ENCODE assay signal across 8 mouse cellular contexts in genomic region chr13:49188219-49188965, GRCm38 (mm10). TPM values are rescaled to one million over a fixed set of nuclear protein-coding genes. Genes with fewer than 3 reads are reported as not detected.
DNase-seq lines count a peak whose midpoint lies in the region; ATAC-seq and TF ChIP-seq lines count a peak whose summit lies in the region.

No protein-coding gene starts in this region.

- peak overlapping the region; percentile 75 for H3K27ac ChIP-seq in kidney, embryonic 16.5 days (ENCODE audit: low read length)
- peak overlapping the region; percentile 90 for H3K27ac ChIP-seq in bone marrow macrophage, adult 2 months (ENCODE audit: insufficient read depth, low read depth, low read length)
- no peak overlapping the region for H3K27ac ChIP-seq in hindbrain, embryonic 12.5 days
- H3K27ac ChIP-seq in midbrain, embryonic 10.5 days (replicated peaks): 0 out of 2 replicates have a peak overlapping the region, but pooled peaks have one; percentile 74

- no peak for DNase-seq in kidney, postnatal 4 days
- DNase-seq in midbrain, embryonic 10.5 days (ENCODE audit: low spot score): no peak
- no peak for DNase-seq in ovary, adult 18-20 months (ENCODE audit: low spot score)
- no peak for DNase-seq in thymus, postnatal 14 days
- no peak for DNase-seq in cerebellum, postnatal 25 days

- H3K4me1 ChIP-seq in kidney, embryonic 16.5 days (ENCODE audit: insufficient read depth, low read length): peaks cover 58% of the 10 kb centered on the region
- H3K4me1 ChIP-seq in bone marrow macrophage, adult 2 months (ENCODE audit: control insufficient read depth, insufficient read depth, low read length): peaks cover 60% of the 10 kb centered on the region
- H3K4me1 ChIP-seq in hindbrain, embryonic 12.5 days: peaks cover 36% of the 10 kb centered on the region
- peaks cover 44% of the 10 kb centered on the region for H3K4me1 ChIP-seq in midbrain, embryonic 10.5 days

- no peaks in the 10 kb centered on the region for H3K36me3 ChIP-seq in kidney, embryonic 16.5 days (ENCODE audit: insufficient read depth, low read length)
- H3K36me3 ChIP-seq in hindbrain, embryonic 12.5 days: no peaks in the 10 kb centered on the region
- no peaks in the 10 kb centered on the region for H3K36me3 ChIP-seq in midbrain, embryonic 10.5 days

- H3K4me2 ChIP-seq in kidney, embryonic 16.5 days (replicated peaks; ENCODE audit: low read depth, low read length): peak overlapping the region; percentile 97
- peak overlapping the region; percentile 99 for H3K4me2 ChIP-seq in hindbrain, embryonic 12.5 days (replicated peaks)

- TF ChIP-seq POLR2A in bone marrow macrophage, adult 2 months (IDR thresholded peaks at IDR 0.05; ENCODE audit: borderline replicate concordance, low read depth, low read length): 0 out of 2 replicates have a peak, but pooled peaks have one; percentile 10

- H3K9ac ChIP-seq in kidney, embryonic 16.5 days (replicated peaks; ENCODE audit: low read length): peak overlapping the region; percentile 83
- H3K9ac ChIP-seq in hindbrain, embryonic 12.5 days: peak overlapping the region; percentile 72

- no peaks in the 10 kb centered on the region for H3K27me3 ChIP-seq in kidney, embryonic 16.5 days (ENCODE audit: insufficient read depth, low read length)
- peaks cover 21% of the 10 kb centered on the region for H3K27me3 ChIP-seq in hindbrain, embryonic 12.5 days
- peaks cover 53% of the 10 kb centered on the region for H3K27me3 ChIP-seq in midbrain, embryonic 10.5 days (ENCODE audit: low read depth, poor library complexity, severe bottlenecking)

- H3K9me3 ChIP-seq in kidney, embryonic 16.5 days (ENCODE audit: low read length): no peaks in the 10 kb centered on the region
- H3K9me3 ChIP-seq in hindbrain, embryonic 12.5 days (replicated peaks): 0 out of 2 replicates have a peak, but pooled peaks cover 3% of the 10 kb centered on the region
- H3K9me3 ChIP-seq in midbrain, embryonic 10.5 days (replicated peaks): no peaks in the 10 kb centered on the region

- no peak for TF ChIP-seq CTCF in bone marrow macrophage, adult 2 months (IDR thresholded peaks at IDR 0.05; ENCODE audit: low read depth, low read length)

- 29% methylated on average over 15 of the region's 15 CpGs for whole genome bisulfite sequencing in kidney, embryonic 16.5 days
- WGBS in hindbrain, embryonic 12.5 days: 28% methylated on average over 15 of the region's 15 CpGs
- WGBS in midbrain, embryonic 10.5 days: 27% methylated on average over 15 of the region's 15 CpGs

- peak overlapping the region; percentile 79 for H3K4me3 ChIP-seq in kidney, embryonic 16.5 days (ENCODE audit: low read length)
- peak overlapping the region; percentile 67 for H3K4me3 ChIP-seq in bone marrow macrophage, adult 2 months (ENCODE audit: insufficient read depth, low read length)
- peak overlapping the region; percentile 71 for H3K4me3 ChIP-seq in hindbrain, embryonic 12.5 days
- peak overlapping the region; percentile 70 for H3K4me3 ChIP-seq in midbrain, embryonic 10.5 days

- peak; percentile 9; the same call in 1 of the 2 replicates for ATAC-seq in kidney, embryonic 16.5 days (ENCODE audit: low FRiP score, low TSS enrichment)
- ATAC-seq in hindbrain, embryonic 12.5 days (ENCODE audit: low FRiP score): peak; percentile 8; the same call in 1 of the 2 replicates

RNA-seq across cellular contexts. Expression of gene Ninj1, which starts 1.1 kb away (rescaled TPM):
- 76.1 and 77.1 TPM in 2 replicates for polyA plus RNA-seq in kidney, embryonic 16.5 days (2015; fragmentation: Nextera tagmentation; extraction: Ambion mirVana)
- 497 and 521 TPM in 2 replicates for polyA plus RNA-seq in bone marrow macrophage, adult 2 months (2012; ENCODE audit: insufficient read depth, insufficient read length, missing spikeins)
- 26.5 and 28.1 TPM in 2 replicates for polyA plus RNA-seq in hindbrain, embryonic 12.5 days (2016; fragmentation: Nextera tagmentation; extraction: Ambion mirVana)
- 23.1 and 24.3 TPM in 2 replicates for polyA plus RNA-seq in midbrain, embryonic 10.5 days (2016; fragmentation: Nextera tagmentation; extraction: Ambion mirVana)

RNA-seq across cellular contexts. Expression of gene Card19, which starts 27.4 kb away (rescaled TPM):
- polyA plus RNA-seq in kidney, embryonic 16.5 days (2015; fragmentation: Nextera tagmentation; extraction: Ambion mirVana): 50.0 and 52.6 TPM in 2 replicates
- 261 and 268 TPM in 2 replicates for polyA plus RNA-seq in bone marrow macrophage, adult 2 months (2012; ENCODE audit: insufficient read depth, insufficient read length, missing spikeins)
- polyA plus RNA-seq in hindbrain, embryonic 12.5 days (2016; fragmentation: Nextera tagmentation; extraction: Ambion mirVana): 34.8 and 36.8 TPM in 2 replicates
- 23.1 and 23.3 TPM in 2 replicates for polyA plus RNA-seq in midbrain, embryonic 10.5 days (2016; fragmentation: Nextera tagmentation; extraction: Ambion mirVana)

RNA-seq across cellular contexts. Expression of gene Wnk2, which starts 40.6 kb away (rescaled TPM):
- 1.0 and 1.2 TPM in 2 replicates for polyA plus RNA-seq in kidney, embryonic 16.5 days (2015; fragmentation: Nextera tagmentation; extraction: Ambion mirVana)
- polyA plus RNA-seq in bone marrow macrophage, adult 2 months (2012; ENCODE audit: insufficient read depth, insufficient read length, missing spikeins): not detected in 2 replicates
- polyA plus RNA-seq in hindbrain, embryonic 12.5 days (2016; fragmentation: Nextera tagmentation; extraction: Ambion mirVana): 16.0 and 16.2 TPM in 2 replicates
- 4.3 and 6.9 TPM in 2 replicates for polyA plus RNA-seq in midbrain, embryonic 10.5 days (2016; fragmentation: Nextera tagmentation; extraction: Ambion mirVana)
